Mouse (Mus musculus) ovary, postnatal 10 days (tissue): ENCODE data around the gene Il3.
"Not testable (repeated sequence)": the region's sequence is repeated elsewhere in the genome, so short reads cannot be mapped to it uniquely, and the experiment has no call there.

Experiments used
- DNase-seq: peaks from one replicate; pipeline ENCODE4 v3.0.0; 2022; ENCODE audit warnings: low spot score

Il3 gene

DNA sequence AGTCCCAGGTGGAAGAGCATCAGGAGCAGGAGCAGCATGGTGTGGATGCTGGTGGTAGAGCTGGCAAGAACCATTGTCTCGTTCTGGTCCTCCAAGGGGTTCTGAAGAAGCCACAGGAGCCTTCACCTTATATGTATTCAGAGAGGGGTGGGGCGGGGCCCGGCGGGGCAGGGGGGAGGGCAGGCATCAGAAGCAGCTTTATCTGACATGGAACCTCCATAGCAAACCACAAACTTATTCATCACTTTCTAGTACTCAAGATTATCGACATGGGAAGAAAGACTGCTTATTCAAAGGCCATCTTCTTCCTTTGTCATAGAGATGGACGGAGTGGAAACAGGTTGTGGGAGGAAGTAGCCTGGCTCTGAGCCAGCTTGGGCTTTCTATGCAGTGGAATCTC is at the start of gene Il3:
TSS of gene Il3 (minus strand) at position 101 of the 400 bp plus-strand sequence.
- DNase-seq, result no peak

GRCm38 (mm10) chr11:54315336-54315735 is 48.3 kb upstream of the Il3 start:
- DNase-seq, result no peak

- no peak for DNase-seq
Measured at GRCm38 (mm10) chr11:54314740-54315139, 47.7 kb upstream of the Il3 start.

- no peak for DNase-seq
Measured at GRCm38 (mm10) chr11:54313391-54314360, 46.6 kb upstream of the Il3 start.

GRCm38 (mm10) chr11:54312603-54313002 is 45.5 kb upstream of the Il3 start:
- no peak for DNase-seq

DNA sequence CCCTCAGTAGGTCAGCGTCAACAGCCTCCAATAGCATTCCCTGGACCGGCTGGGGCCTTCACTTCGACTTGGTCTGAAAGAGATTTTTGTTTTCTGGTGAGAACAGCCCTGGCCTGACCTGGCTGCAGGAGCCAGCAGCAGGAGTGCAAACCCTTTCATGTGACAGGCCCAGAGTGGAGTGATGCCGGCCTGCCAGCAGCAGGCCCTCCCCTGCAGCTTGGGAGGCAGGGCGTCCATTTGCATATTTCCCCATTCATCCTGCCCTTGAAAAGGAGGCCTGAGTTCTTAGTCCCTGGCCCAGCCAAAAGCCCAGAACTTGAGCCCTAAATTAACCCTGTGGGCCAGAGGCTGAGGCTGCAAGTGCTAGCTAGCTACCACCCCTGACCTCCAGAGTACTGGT is 44.9 kb upstream of the Il3 start:
- DNase-seq, result no peak

DNA sequence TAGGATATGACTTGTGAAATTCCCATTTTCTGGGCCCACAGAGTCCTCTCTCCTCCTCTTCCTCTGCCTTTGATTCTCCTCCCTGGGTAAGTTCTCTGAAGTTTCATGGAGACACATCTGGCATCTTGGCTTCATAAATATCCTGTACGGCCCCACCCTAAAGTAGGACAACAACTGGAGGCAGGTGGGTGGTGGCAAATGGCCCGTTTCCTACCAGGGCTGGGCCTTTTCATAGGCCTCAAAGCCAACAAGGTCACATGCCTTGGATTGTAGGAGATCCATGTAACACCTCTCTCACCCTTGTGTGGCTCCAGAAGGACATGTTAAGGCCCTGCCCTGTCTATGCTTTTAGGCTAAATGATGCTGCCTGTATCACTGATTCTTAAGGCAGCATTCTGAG is 43.5 kb upstream of the Il3 start:
- no peak for DNase-seq

- DNase-seq, result no peak
Measured at GRCm38 (mm10) chr11:54307139-54307816, 40.2 kb upstream of the Il3 start.

- no peak for DNase-seq
Measured at GRCm38 (mm10) chr11:54305331-54305730, 38.3 kb upstream of the Il3 start.

DNA sequence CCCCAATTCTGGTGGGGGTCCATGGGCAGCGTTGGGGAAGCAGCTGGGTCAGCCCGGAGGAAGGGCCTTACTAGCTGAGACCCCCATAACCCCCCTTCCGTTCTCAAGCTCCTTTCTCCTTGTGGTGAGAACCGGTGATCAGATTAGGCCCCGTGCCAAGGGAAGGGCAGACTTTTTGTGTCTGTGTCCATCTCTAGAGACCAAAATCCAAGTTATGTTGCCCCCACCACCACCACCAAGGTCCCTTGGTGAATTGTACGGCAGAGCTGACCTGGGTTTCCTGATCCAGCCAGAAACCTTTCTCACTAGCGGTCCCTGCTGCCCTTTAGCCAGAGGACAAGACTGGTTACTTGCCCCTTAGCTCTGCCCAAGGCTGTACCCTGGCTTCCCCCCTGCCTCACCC is 37.4 kb upstream of the Il3 start:
- no peak for DNase-seq

- DNase-seq, result no peak
Measured at GRCm38 (mm10) chr11:54303728-54304470, 36.8 kb upstream of the Il3 start, which contains the start of gene Acsl6. Acsl6 (plus strand) TSS chr11:54303798.

DNA sequence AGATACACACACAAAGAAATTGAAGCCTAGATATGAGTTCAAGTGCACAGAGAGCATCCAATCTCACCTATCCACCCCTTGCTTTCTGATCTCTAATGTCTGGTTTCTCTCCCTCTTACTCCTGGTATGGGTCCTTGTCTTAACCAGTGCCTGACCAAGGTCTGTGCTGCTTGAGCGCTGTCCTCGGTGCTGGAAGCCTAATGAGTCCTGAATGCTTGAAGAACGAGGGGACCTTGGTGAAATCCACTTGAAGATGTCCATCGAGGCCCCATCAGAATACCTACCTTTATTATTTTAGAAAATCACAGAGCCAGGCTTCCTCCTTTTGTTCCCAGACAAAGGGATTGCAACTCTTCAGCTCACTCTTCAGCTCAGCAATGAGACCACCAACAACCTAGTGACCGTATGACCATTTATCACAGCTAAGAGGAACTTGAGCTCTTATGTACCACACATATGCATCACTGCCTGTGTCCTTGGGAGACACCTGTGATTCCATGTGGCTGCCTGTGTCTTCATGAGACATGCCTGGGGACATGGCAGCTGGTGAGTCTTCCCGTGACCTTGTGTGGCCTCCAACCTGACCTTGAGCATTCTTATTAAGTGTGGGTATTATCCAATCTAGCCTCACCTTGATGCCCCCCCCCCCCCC is 36.1 kb upstream of the Il3 start:
- DNase-seq, result no peak

GRCm38 (mm10) chr11:54302606-54303005 is 35.5 kb upstream of the Il3 start:
- no peak for DNase-seq

DNA sequence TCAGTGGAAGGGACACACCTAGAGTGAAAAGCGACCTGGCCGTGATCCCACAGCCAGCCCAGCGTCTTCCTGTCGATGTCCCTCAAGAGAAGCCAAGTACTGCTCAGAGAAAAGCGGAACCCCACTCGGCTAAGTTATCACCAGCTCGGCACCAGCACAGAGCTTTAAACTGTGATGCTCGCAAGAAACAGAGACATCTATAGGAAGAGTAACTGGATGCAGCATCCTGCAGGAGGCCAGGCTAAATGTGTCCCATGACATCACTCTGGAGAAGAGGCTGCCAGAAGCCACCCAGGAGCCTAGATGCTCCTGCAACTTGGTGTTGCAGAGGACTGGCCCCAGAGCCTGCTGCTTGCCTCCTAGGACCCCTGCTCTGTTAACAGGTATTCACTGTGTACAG is 34.9 kb upstream of the Il3 start:
- no peak for DNase-seq

DNA sequence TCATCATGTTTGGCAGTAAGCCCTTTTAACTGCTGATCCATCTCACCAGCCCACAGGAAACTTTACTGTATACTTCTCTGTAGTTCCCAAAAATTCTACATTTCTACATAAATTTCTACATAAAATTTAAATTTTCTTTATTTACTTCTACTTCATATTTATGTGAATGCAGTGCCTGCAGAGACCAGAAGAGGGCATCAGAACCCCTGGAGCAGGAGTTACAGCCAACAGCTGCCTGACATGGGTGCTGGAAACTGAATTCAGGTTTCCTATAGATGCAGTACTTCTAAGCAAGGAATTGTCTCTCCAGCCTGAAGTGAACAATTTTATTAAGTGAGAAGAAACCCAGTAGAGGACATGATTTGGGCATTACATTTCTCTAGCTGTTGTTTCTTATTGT is 31.7 kb upstream of the Il3 start:
- DNase-seq, result no peak

DNA sequence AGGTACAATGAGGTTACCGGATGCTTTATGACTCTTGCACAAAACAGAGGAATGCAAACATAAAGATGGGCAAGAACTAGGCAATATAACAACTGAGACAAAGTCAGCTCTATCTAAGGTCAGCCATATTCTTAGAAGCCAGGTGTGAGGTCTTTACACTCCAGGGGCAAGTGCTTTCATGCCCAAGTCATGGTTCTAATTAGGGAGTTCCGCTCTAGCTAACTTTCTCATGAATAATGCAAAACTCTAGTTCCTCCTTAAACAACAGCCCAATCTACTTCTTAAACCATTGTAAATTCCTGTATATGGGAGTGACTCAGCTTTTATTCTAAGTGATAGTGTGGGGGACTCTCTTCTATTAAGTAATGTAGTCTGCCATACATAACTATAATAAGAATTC is 30.4 kb upstream of the Il3 start:
- DNase-seq, result not testable (repeated sequence)

- no peak for DNase-seq
Measured at GRCm38 (mm10) chr11:54296734-54297133, 29.7 kb upstream of the Il3 start.

DNA sequence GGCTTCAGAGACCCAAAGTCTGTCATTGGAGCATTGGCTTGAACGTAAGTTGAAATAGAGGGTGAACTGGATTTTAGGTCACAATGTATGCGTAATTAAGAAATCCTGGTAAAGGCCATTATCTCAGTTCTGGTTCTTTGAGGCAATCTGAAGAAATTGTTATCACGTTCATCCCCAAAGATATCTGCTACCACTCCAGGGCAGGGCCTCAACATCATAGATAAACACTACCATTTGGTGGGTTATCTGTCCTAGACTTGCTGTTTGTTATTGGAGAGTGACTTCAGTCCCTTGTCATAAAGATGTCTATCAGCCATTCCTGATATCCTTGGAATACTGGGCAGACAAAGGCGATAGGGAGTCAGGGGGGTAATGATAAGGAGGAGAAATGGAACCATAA is 28.9 kb upstream of the Il3 start:
- DNase-seq, result no peak

DNA sequence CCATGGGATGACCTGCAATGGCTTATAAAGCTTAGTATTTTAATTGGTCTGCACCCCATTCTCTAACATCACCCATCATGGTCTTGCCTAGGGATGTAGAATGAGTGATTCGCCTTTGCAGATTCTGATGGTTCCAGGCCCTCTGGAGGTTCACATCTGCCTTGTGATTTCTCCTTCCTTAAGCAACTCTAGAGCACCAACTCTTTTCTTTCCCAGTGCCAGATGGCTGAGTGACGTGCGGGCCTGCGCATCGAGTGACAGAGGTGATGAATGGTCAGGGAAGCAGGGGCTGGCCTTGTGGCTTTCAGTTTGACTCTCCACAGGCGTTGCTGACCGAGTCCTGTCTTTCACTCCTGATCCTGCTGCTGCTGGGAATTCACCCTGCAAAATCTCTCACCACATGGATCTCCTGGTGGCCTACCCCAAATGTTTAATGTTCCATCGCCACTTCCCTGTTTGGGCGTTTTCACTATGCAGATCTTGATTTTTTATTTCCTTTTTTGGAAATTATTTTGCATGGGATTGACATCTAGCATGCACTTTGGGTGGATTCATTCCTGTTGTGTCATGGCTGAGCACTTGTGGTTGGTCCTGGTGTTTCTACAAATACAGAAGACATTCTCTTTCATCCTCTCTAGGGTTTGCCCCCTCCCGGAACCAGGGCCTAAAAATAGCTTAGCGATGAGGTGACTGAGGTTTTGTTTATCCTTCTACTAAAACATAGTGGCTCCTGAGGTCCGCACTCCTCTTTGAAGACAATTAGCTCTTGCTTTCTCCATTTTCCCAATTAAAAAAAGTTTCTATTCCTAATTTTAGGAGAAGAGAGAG is 27.1 kb upstream of the Il3 start:
- no peak for DNase-seq

- no peak for DNase-seq
Measured at GRCm38 (mm10) chr11:54292163-54292562, 25.1 kb upstream of the Il3 start.

GRCm38 (mm10) chr11:54287821-54288453 is 20.9 kb upstream of the Il3 start:
- DNase-seq, result no peak
